Mouse (Mus musculus) embryonic fibroblast, embryonic 13.5 days (primary cell): ENCODE results near the gene Sectm1a. TPM values are rescaled to one million over a fixed set of nuclear protein-coding genes. Genes with fewer than 3 reads are reported as not detected.
"Not testable (repeated sequence)": the region's sequence is repeated elsewhere in the genome, so short reads cannot be mapped to it uniquely, and the experiment has no call there.

Source experiments
- H3K27ac ChIP-seq: 2 replicates; pipeline ENCODE4 v1.5.1; 2012; ENCODE audit warnings: low read length, control low read depth, inconsistent platforms; ENCODE audit not compliant: insufficient read depth
- H3K4me1 ChIP-seq: 2 replicates; pipeline ENCODE4 v1.6.1; 2011; ENCODE audit warnings: low read length; ENCODE audit not compliant: control insufficient read depth, insufficient read depth
- H3K4me3 ChIP-seq: 2 replicates; pipeline ENCODE4 v1.5.1; 2011; ENCODE audit warnings: mild to moderate bottlenecking, control low read depth, low read length; ENCODE audit not compliant: insufficient read depth
- CTCF ChIP-seq: IDR thresholded peaks from 2 replicates; pipeline ENCODE4 v1.5.1; 2011; ENCODE audit warnings: mild to moderate bottlenecking, control low read depth, low read length, moderate library complexity, borderline replicate concordance; ENCODE audit not compliant: insufficient read depth
- POLR2A ChIP-seq: IDR thresholded peaks from 2 replicates; pipeline ENCODE4 v1.6.1; 2011; ENCODE audit warnings: low read depth, mild to moderate bottlenecking, control low read depth, low read length, moderate library complexity
- polyA plus RNA-seq: library from polyadenylated mRNA; stranded (reverse); fragments of >200 nt; gene quantifications from 2 replicates; pipeline ENCODE4 v1.2.4, GENCODE M21; 2011; ENCODE audit warnings: low read depth; ENCODE audit not compliant: missing spikeins, insufficient read length

Gene Sectm1a
- polyA plus RNA-seq, 1 experiment = not detected

DNA sequence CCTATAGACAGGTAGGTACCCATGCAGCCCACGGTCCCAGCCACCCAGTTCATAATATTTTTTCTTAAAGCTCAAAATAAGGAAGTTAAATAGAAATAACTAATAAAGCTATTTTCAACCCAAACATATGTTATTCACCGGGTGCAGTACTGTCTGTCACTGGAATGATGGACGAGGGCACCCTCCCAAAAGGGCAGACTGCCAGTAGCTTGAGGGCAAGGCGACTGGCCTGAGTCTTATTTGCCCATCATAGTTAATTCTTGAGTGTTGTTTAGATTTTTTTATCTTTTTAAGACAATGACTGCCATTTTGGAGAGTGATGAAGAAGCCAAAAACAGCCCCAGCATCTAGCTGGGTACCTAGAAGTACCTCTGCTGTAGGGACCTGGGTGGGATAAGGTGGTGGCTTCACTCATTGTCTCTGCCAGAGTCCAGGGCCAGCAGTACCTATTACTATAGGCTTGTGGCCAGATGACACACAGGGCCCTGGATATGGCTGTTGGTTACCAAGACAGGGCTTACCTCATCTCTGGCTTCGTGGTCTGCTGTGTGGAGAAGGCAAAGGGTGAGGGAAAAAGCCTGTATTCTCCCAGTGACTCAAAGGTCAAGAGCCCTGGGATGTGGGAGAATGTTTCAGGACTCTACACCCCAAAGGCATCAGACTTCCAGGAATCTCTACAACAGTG lies 31.2 kb upstream of the Sectm1a start:
- TF ChIP-seq CTCF (no peak), POLR2A (no peak)
- Histone ChIP-seq H3K4me3 (no peak overlapping the region), H3K27ac (no peak overlapping the region), H3K4me1 (no peaks in the 10 kb centered on the region)

DNA sequence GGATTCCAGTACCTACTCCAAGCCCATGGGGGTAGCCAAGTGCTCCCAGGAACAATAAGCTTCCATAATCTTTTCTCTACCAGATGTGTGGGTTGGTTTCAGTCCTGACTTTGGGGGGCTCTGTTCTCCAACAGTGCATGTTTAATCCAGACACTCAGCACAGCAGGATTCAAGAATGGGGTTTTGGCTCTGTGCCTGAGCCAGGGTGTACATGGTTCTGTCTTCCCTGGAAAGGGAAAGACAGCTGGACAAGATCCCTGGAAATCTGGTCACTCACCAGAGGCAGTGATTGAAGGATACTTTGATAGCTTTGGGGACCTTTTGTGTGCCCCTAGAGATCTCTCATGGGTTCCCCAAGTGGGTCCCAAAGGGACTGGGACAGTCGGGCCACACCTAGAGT lies 30.6 kb upstream of the Sectm1a start:
- TF ChIP-seq CTCF (no peak), POLR2A (no peak)
- Histone ChIP-seq H3K4me3 (no peak overlapping the region), H3K27ac (no peak overlapping the region), H3K4me1 (no peaks in the 10 kb centered on the region)

DNA sequence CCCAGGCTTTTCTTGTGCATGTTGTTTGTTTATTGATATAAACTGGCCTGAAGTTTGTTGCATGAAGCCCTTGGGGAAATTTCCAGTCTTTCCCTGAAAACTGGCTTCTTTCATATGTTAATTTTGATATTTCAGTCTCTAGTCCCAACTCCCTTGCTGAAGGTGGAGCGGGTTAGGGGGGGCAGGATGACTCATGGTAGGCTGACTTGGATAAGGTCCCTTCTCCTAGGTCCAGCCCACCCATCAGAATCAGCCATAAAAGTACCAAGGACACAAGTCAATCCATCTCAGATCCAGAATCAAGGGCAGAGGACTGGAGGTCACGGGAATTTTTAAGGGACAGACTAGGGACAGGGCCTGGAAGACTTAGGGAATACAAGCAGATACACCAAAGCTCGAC lies 30.0 kb upstream of the Sectm1a start:
- TF ChIP-seq CTCF (no peak), POLR2A (no peak)
- Histone ChIP-seq H3K27ac (no peak overlapping the region), H3K4me3 (no peak overlapping the region), H3K4me1 (no peaks in the 10 kb centered on the region)

DNA sequence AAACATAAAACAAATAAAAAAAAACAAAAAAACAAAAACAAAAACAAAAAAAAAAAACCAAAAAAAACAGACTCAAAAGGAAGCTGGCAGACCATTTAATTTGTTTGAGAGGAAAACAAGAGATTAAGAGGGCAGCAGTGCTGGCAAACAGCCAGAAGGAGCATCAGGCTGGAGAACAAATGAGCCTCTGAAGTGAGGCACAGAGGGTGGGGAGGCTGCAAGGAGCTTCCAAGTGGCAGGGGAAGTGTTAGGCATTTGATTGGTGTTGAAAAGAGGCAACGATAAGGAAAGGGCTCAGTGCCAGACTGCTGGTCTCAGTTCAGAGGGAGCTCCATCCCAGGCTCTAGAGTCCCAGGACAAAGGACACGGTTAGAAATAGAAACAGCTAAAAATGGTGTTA lies 29.0 kb upstream of the Sectm1a start:
- no peak for TF ChIP-seq POLR2A
- TF ChIP-seq CTCF = no peak
- Histone ChIP-seq H3K4me1 (no peaks in the 10 kb centered on the region), H3K27ac (no peak overlapping the region), H3K4me3 (no peak overlapping the region)

DNA sequence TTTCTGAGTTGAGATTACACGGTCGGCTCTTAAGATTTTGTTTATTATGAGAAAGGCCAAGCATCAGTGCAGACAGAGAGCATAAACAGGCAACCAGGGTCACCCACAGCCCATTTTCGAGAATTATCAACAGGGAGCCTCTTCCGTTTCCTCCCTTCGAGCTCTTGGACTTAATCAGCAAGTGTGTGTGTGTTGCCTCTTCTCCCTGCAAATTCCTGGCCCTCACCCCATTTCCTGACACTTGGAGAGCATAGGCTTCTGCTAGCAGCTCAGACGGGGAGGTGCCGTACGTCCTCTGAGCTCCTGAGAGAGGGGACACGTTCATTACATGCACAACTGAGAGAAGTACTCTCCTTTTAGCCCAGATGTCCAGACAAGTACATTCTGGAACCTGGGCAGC lies 27.0 kb upstream of the Sectm1a start:
- no peak overlapping the region for H3K27ac ChIP-seq
- TF ChIP-seq POLR2A = no peak
- TF ChIP-seq CTCF = no peak
- H3K4me3 ChIP-seq = no peak overlapping the region
- H3K4me1 ChIP-seq = no peaks in the 10 kb centered on the region

DNA sequence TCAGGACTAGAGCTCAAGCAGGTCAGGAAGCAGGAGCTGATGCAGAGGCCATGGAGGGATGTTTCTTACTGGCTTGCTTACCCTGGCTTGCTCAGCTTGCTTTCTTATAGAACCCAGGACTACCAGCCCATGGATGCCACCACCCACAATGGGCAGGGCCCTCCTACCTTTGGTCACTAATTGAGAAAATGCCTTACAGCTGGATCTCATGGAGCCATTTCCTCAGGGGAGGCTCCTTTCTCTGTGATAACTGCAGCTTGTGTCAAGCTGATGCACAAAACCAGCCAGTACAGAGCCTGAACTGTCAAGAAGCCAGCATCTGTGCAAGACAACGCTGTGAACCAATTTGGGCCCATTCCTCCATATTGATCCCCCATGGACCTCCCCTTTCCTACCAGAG lies 26.2 kb upstream of the Sectm1a start:
- H3K4me3 ChIP-seq, H3K4me1 ChIP-seq, H3K27ac ChIP-seq: not testable (repeated sequence)

DNA sequence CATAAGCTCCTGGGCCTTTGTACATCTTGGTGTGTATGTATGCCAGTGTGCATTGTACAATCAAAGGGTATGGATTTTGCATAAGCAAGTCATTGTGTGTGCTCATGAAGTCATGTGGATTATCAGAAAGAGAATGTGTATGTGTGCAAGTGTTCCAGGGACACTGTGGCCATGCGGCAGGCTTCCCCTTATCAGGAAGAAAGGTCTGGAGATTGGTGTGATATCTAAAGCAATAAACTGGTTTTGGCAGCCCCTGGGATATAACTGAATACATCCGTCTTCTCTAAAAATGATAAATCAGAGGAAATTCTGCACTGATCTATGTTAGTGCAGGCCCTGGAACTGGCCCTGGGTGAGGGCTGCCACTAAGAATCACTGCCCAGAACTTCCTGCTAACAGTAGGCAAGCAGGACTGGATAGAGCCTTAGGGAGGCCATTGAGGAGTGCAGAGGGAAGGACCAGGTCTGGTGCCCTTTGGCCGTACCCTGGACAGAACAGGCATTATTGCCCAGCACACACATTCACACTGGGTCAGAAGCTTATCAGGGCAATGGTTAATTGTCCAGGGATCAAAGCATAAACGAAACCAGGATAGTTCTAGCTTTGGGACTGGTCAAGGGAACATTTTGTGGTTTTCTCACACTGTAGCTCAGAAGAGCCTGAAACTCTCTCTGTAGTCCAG lies 20.2 kb upstream of the Sectm1a start:
- Histone ChIP-seq H3K27ac (no peak overlapping the region), H3K4me1 (no peaks in the 10 kb centered on the region), H3K4me3 (no peak overlapping the region)
- TF ChIP-seq CTCF = no peak

DNA sequence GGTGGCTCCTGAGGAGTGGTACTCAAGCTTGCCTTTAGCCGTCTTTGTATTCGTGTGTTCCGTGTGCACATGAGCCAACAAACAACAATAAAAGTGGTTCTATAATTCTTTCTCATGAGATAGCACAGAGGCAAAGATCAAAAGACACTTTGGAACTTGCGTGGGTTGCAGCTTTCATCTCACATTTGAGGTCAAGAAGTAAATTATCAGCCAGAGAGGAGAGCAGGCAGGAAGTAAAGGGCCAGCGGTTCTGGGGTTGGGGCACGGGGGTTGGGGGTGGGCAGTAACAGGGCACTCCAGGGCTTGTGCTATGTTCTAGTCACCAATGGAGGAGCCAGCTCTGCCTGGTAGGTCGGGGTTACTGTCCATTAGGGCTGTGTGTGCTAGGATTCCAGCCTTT lies 19.7 kb upstream of the Sectm1a start:
- H3K4me3 ChIP-seq = no peak overlapping the region
- no peaks in the 10 kb centered on the region for H3K4me1 ChIP-seq
- TF ChIP-seq CTCF (no peak), POLR2A (no peak)
- H3K27ac ChIP-seq = no peak overlapping the region

DNA sequence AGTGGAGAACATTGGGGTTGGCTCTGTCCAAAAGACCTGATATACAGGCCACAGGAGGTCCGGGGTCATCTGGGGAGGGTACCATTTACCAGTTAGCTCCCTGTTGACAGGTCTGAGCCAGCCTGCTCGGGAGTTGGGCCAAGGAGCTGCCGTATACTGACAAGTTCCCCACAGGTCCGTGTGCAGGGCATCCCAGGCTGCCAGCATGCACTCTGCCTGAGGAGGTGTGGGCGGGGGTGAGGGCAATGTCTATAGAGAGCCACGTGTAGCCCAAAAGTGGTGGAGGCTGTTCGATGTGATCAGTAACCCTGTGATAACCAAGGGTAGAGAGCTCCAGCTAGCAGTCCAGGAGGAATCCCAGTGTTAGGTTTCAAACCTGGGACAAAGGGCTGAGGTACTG lies 18.7 kb upstream of the Sectm1a start:
- TF ChIP-seq POLR2A (no peak), CTCF (no peak)
- H3K4me1 ChIP-seq = no peaks in the 10 kb centered on the region
- H3K27ac ChIP-seq = no peak overlapping the region
- H3K4me3 ChIP-seq = no peak overlapping the region

DNA sequence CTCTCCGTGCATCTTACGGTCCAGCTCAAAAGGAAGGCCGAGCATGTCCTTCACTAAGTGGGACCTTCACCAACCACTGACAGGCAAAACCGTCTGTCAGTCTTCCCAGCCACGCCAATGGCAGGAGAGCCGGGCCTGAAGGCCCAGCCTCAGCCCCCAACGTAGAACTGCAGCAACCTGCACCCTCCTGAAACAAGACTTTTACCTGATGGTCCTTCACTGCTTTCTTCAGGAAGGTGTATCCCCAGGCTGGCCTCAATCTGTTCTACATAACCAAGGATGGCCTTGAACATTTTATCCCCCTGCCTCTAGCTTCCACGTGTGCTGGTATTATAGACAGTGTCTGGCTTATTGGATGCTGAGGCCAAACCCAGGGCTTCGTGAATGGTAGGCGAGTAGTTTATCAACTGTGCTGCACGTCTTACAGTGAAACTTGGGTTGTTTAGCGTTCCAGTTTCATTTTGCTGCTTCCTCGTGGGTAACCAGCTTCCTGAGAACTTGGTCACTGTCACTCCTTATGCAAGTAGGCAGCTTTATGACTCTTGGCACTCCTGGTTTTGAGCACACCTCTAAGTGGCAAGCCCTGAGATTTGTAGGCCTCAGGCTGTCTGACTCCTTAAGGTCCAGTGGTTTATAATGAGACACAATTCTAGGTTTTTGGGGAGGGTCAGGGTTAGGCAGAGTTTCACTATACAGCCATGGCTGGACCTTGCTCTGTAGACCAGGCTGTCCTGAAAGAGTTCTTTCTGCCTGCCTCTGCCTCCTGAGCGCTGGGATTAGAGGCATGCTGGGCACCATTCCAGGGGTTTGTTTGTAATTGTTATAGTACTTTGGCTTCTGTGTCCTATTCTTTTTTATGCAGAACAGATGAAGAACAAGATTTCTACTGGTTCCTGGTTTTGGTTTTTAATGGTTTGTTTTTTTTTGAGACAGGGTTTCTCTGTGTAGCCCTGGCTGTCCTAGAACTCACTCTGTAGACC lies 11.9 kb upstream of the Sectm1a start:
- Histone ChIP-seq H3K27ac (no peak overlapping the region), H3K4me1 (no peaks in the 10 kb centered on the region), H3K4me3 (no peak overlapping the region)
- TF ChIP-seq POLR2A = no peak
- TF ChIP-seq CTCF = no peak
